In genomic region chr12:99883713-99884105, GRCm38 (mm10) we compare ENCODE assay signal across 7 mouse cellular contexts. TPM values are rescaled to one million over a fixed set of nuclear protein-coding genes. Genes with fewer than 3 reads are reported as not detected.
DNase-seq lines count a peak whose midpoint lies in the region; ATAC-seq and TF ChIP-seq lines count a peak whose summit lies in the region.

No protein-coding gene starts in this region.

- under 1% methylated on average over 11 of the region's 11 CpGs for WGBS in intestine, embryonic 14.5 days
- WGBS in lung, embryonic 15.5 days: 0% methylated on average over 11 of the region's 11 CpGs
- WGBS in stomach, embryonic 14.5 days: under 1% methylated on average over 11 of the region's 11 CpGs

- peak overlapping the region; percentile 68 for H3ac ChIP-seq in C2C12 (ENCODE audit: control insufficient read depth, insufficient read length, low read depth)

- no peaks in the 10 kb centered on the region for H3K9me3 ChIP-seq in ES-E14 (ENCODE audit: control insufficient read depth, insufficient read depth, low read depth, low read length)
- no peaks in the 10 kb centered on the region for H3K9me3 ChIP-seq in intestine, embryonic 14.5 days (ENCODE audit: control insufficient read depth, low read length)
- no peaks in the 10 kb centered on the region for H3K9me3 ChIP-seq in lung, embryonic 15.5 days
- H3K9me3 ChIP-seq in stomach, embryonic 14.5 days (ENCODE audit: control insufficient read depth, low read depth, low read length): no peaks in the 10 kb centered on the region

- peak overlapping the region; percentile 62; the same call in 1 of the 2 replicates for H3K27ac ChIP-seq in ES-E14 (ENCODE audit: insufficient read depth, low read depth, low read length, poor library complexity, severe bottlenecking)
- H3K27ac ChIP-seq in intestine, embryonic 14.5 days (ENCODE audit: low read depth): peak overlapping the region; percentile 55
- H3K27ac ChIP-seq in lung, embryonic 15.5 days: peak overlapping the region; percentile 87
- peak overlapping the region; percentile 79; the same call in 1 of the 2 replicates for H3K27ac ChIP-seq in stomach, embryonic 14.5 days (ENCODE audit: low read length)

- ATAC-seq in erythroblast, adult 5-6 weeks (replicated peaks; ENCODE audit: low FRiP score, poor library complexity, severe bottlenecking): peak; percentile 18; the same call in 1 of the 2 replicates
- ATAC-seq in intestine, embryonic 14.5 days (replicated peaks; ENCODE audit: low FRiP score, low TSS enrichment, low read depth): peak; percentile 28
- peak; percentile 6; the same call in 1 of the 2 replicates for ATAC-seq in lung, embryonic 15.5 days (ENCODE audit: borderline replicate concordance, extremely low read depth, low FRiP score, low TSS enrichment)
- ATAC-seq in stomach, embryonic 14.5 days (ENCODE audit: insufficient number of reproducible peaks, insufficient read depth, low FRiP score, low read depth): peak; percentile 5; the same call in 1 of the 2 replicates

- DNase-seq in ES-E14 (ENCODE audit: low read depth, low spot score): no peak
- peak; percentile 67 for DNase-seq in intestine, embryonic 14.5 days (ENCODE audit: low spot score)
- DNase-seq in left cerebral cortex, adult 18-20 months (ENCODE audit: low spot score in 2 of 2): no peak

- peak overlapping the region; percentile 67 for H3K4me3 ChIP-seq in C2C12 (ENCODE audit: insufficient read depth, poor library complexity, severe bottlenecking)
- H3K4me3 ChIP-seq in ES-E14 (ENCODE audit: insufficient read depth in 1 of 2, low read depth in 1 of 2, low read length in 2 of 2, poor library complexity in 1 of 2, severe bottlenecking in 1 of 2): peak overlapping the region; percentile 69 to 96
- H3K4me3 ChIP-seq in intestine, embryonic 14.5 days (ENCODE audit: low read depth, low read length): peak overlapping the region; percentile 53
- peak overlapping the region; percentile 83 for H3K4me3 ChIP-seq in lung, embryonic 15.5 days
- H3K4me3 ChIP-seq in stomach, embryonic 14.5 days (ENCODE audit: low read depth, low read length): peak overlapping the region; percentile 86

- no peaks in the 10 kb centered on the region for H3K79me3 ChIP-seq in C2C12 (ENCODE audit: low read depth)

- no peaks in the 10 kb centered on the region for H3K4me1 ChIP-seq in ES-E14 (ENCODE audit: control insufficient read depth in 2 of 2, insufficient read depth in 2 of 2, low read length in 2 of 2, poor library complexity in 1 of 2)
- peaks cover 12% of the 10 kb centered on the region; the same call in 1 of the 2 replicates for H3K4me1 ChIP-seq in intestine, embryonic 14.5 days (replicated peaks; ENCODE audit: control insufficient read depth, insufficient read depth, low read length)
- H3K4me1 ChIP-seq in lung, embryonic 15.5 days: peaks cover 16% of the 10 kb centered on the region
- peaks cover 16% of the 10 kb centered on the region for H3K4me1 ChIP-seq in stomach, embryonic 14.5 days (ENCODE audit: control insufficient read depth, insufficient read depth, low read length)

- H3K36me3 ChIP-seq in C2C12 (ENCODE audit: control insufficient read depth, insufficient read depth) (no peaks in the 10 kb centered on the region), ES-E14 (ENCODE audit: control insufficient read depth, insufficient read depth, low read length, poor library complexity, severe bottlenecking) (peaks cover 2% of the 10 kb centered on the region; the same call in 1 of the 2 replicates)
- no peaks in the 10 kb centered on the region for H3K36me3 ChIP-seq in intestine, embryonic 14.5 days (ENCODE audit: control insufficient read depth, insufficient read depth, low read length)
- no peaks in the 10 kb centered on the region for H3K36me3 ChIP-seq in lung, embryonic 15.5 days
- H3K36me3 ChIP-seq in stomach, embryonic 14.5 days (ENCODE audit: control insufficient read depth, insufficient read depth, low read length): no peaks in the 10 kb centered on the region; the same call in 1 of the 2 replicates

- H3K4me2 ChIP-seq in intestine, embryonic 14.5 days (ENCODE audit: low read length): peak overlapping the region; percentile 84
- H3K4me2 ChIP-seq in lung, embryonic 15.5 days: peak overlapping the region; percentile 83
- H3K4me2 ChIP-seq in stomach, embryonic 14.5 days (replicated peaks; ENCODE audit: low read depth, low read length): peak overlapping the region; percentile 78

- H3K9ac ChIP-seq in ES-E14 (ENCODE audit: insufficient read depth, low read depth, low read length, poor library complexity, severe bottlenecking): peak overlapping the region; percentile 67; the same call in 1 of the 2 replicates
- peak overlapping the region; percentile 46 for H3K9ac ChIP-seq in intestine, embryonic 14.5 days (ENCODE audit: low read length)
- H3K9ac ChIP-seq in lung, embryonic 15.5 days: peak overlapping the region; percentile 39
- H3K9ac ChIP-seq in stomach, embryonic 14.5 days (replicated peaks; ENCODE audit: low read depth, low read length): peak overlapping the region; percentile 37; the same call in 1 of the 2 replicates

- in situ Hi-C loops in ES-E14 (cut with MboI; ENCODE audit: low sequenced_read_pairs in 2 of 2, unreplicated experiment in 2 of 2): no loop called here

- no peaks in the 10 kb centered on the region for H3K27me3 ChIP-seq in C2C12 (ENCODE audit: control insufficient read depth, insufficient read depth, insufficient read length)
- H3K27me3 ChIP-seq in intestine, embryonic 14.5 days (replicated peaks; ENCODE audit: control insufficient read depth, insufficient read depth, low read length): no peaks in the 10 kb centered on the region
- H3K27me3 ChIP-seq in lung, embryonic 15.5 days: no peaks in the 10 kb centered on the region
- H3K27me3 ChIP-seq in stomach, embryonic 14.5 days (ENCODE audit: control insufficient read depth, insufficient read depth, low read length): no peaks in the 10 kb centered on the region

- no peak for TF ChIP-seq CTCF in C2C12 (IDR thresholded peaks at IDR 0.05; ENCODE audit: control insufficient read depth, insufficient read depth, insufficient read length)

- peaks cover 10% of the 10 kb centered on the region for H3K79me2 ChIP-seq in C2C12 (ENCODE audit: control insufficient read depth, insufficient read depth)

TF ChIP-seq in C2C12, 6 proteins besides CTCF, POLR2A, EP300 and RAD21:
- no peak for TF ChIP-seq USF1 (IDR thresholded peaks at IDR 0.05; ENCODE audit: low read depth)
- no peak for TF ChIP-seq FOSL1 (IDR thresholded peaks at IDR 0.05; ENCODE audit: insufficient read depth, low read length, poor library complexity, severe bottlenecking)
- TF ChIP-seq MYOD1 (IDR thresholded peaks at IDR 0.05; ENCODE audit: control insufficient read depth, insufficient read length, low read depth): no peak
TF ChIP-seq in C2C12: peak in this region for 0.

TF ChIP-seq in ES-E14, 5 proteins besides CTCF, POLR2A, EP300 and RAD21:
- no peak for TF ChIP-seq MAFK (IDR thresholded peaks at IDR 0.05; ENCODE audit: insufficient read depth, low read depth, low read length)
- TF ChIP-seq ZNF384 (IDR thresholded peaks at IDR 0.05; ENCODE audit: low read depth, low read length): no peak
- TF ChIP-seq CHD2 (IDR thresholded peaks at IDR 0.05; ENCODE audit: low read depth, low read length): no peak
- TF ChIP-seq ZC3H11A (IDR thresholded peaks at IDR 0.05; ENCODE audit: borderline replicate concordance, low read depth, low read length): no peak
- TF ChIP-seq HCFC1 (IDR thresholded peaks at IDR 0.05; ENCODE audit: borderline replicate concordance, insufficient read depth, low read length): no peak

RNA-seq across cellular contexts. Expression of gene Efcab11, which starts 0.5 kb away (rescaled TPM):
- polyA plus RNA-seq in C2C12 (2012; fragmentation: generic; extraction: Trizol): 4.7 TPM
- 2.9 and 3.6 TPM in 2 replicates for total RNA-seq in ES-E14 (2012; rRNA removed)
- 2.3 and 6.5 TPM in 2 replicates for total RNA-seq in erythroblast, adult 5-6 weeks (2015; ENCODE audit: low replicate concordance)
- total RNA-seq in erythroblast, adult 5-6 weeks (2017; ENCODE audit: low replicate concordance): 4.9 and 6.0 TPM in 2 replicates
- 13.4 and 15.7 TPM in 2 replicates for polyA plus RNA-seq in intestine, embryonic 14.5 days (2014; fragmentation: Nextera tagmentation; extraction: Ambion mirVana)
- 19.2 and 20.9 TPM in 2 replicates for polyA plus RNA-seq in lung, embryonic 15.5 days (2015; fragmentation: Nextera tagmentation; extraction: Ambion mirVana)
- polyA plus RNA-seq in stomach, embryonic 14.5 days (2014; fragmentation: Nextera tagmentation; extraction: Ambion mirVana): 12.9 and 14.7 TPM in 2 replicates
- total RNA-seq in left cerebral cortex, adult 18-20 months (2021): under 1 TPM; 0.26 to 0.42 TPM

RNA-seq across cellular contexts. Expression of gene Tdp1, which starts 0.6 kb away (rescaled TPM):
- 39.5 TPM for polyA plus RNA-seq in C2C12 (2012; fragmentation: generic; extraction: Trizol)
- 27.5 and 34.6 TPM in 2 replicates for total RNA-seq in ES-E14 (2012; rRNA removed)
- 2.9 and 20.2 TPM in 2 replicates for total RNA-seq in erythroblast, adult 5-6 weeks (2015; ENCODE audit: low replicate concordance)
- 2.6 and 7.1 TPM in 2 replicates for total RNA-seq in erythroblast, adult 5-6 weeks (2017; ENCODE audit: low replicate concordance)
- polyA plus RNA-seq in intestine, embryonic 14.5 days (2014; fragmentation: Nextera tagmentation; extraction: Ambion mirVana): 59.9 and 61.8 TPM in 2 replicates
- 69.7 and 73.0 TPM in 2 replicates for polyA plus RNA-seq in lung, embryonic 15.5 days (2015; fragmentation: Nextera tagmentation; extraction: Ambion mirVana)
- 57.0 and 61.1 TPM in 2 replicates for polyA plus RNA-seq in stomach, embryonic 14.5 days (2014; fragmentation: Nextera tagmentation; extraction: Ambion mirVana)
- 10 to 100 TPM; 22.6 to 23.6 TPM for total RNA-seq in left cerebral cortex, adult 18-20 months (2021)
